Mouse (Mus musculus): ENCODE data around the gene Gm3591.
"Not testable (repeated sequence)": the region's sequence is repeated elsewhere in the genome, so short reads cannot be mapped to it uniquely, and the experiment has no call there.

Gm3591 gene

DNA sequence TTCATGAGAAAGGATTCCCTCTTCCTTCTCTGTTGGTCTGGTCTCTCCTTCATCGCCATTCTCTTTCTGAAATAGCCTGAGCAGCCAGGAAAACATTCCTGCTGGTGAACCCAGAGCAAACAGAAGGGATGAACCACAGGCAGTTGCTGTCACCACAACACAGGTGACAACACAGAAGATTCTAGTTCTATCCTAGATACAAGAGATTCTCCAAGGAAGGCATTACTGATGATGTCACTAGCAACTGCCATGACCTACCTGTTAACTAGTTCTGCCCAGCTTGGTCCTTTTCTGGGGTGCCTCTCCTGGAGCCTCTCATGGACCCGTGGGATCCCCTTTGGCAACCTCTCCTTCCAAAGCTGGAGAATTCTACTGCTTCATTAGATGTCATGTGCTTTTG, at the start of gene Gm3591:
Gene Gm3591, minus strand, starts transcription at position 101 of the 400 bp plus-strand sequence.
- not testable (repeated sequence) for DNase-seq

DNA sequence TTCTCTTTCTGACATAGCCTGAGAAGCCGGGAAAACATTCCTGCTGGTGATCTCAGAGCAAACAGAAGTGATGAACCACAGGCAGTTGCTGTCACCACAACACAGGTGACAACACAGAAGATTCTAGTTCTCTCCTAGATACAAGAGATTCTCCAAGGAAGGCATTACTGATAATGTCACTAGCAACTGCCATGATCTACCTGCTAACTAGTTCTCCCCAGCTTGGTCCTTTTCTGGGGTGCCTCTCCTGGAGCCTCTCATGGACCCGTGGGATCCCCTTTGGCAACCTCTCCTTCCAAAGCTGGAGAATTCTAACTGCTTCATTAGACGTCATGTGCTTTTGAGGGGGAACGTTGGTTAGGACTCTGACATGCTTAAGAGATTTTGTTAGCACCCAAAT, 32.2 kb upstream of the Gm3591 start, which contains the start of gene Gm3594:
Gene Gm3594, minus strand, starts transcription at position 101 of the 400 bp plus-strand sequence.
- not testable (repeated sequence) for DNase-seq

DNA sequence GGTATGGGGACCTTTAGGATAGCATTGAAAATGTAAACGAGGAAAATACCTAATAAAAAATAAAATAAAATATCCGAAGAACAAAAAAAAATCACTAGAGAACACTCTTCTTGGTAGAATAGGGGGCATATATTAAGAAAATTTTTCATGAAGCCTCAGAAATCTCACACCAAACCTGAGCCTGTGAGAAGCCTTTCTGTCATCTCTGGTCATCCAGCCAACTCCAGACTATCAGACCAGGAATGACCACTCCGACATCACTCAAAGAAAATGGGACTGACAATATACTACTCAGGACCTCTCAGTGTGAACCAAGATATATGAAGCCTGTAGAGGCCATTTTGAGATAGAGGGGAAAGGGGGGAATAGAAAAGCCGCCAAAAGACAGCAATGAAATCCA, 28.5 kb upstream of the Gm3591 start:
- DNase-seq, result not testable (repeated sequence)

DNA sequence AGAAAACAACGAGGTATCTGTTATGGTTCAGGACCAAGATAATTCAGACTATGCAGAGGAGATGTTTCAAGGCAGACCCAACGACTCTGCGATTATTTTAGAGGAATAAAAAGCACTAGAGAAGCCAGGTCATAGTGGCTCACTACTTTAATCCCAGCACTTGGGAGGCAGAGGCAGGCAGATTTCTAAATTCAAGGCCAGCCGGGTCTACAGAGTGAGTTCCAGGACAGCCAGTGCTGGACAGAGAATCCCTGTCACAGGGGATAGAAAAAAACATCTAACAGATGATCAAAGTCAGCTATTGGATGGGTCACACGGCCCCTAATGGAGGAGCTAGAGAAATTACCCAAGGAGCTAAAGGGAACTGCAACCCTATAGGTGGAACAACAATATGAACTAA, 27.9 kb upstream of the Gm3591 start:
- DNase-seq, result not testable (repeated sequence)

DNA sequence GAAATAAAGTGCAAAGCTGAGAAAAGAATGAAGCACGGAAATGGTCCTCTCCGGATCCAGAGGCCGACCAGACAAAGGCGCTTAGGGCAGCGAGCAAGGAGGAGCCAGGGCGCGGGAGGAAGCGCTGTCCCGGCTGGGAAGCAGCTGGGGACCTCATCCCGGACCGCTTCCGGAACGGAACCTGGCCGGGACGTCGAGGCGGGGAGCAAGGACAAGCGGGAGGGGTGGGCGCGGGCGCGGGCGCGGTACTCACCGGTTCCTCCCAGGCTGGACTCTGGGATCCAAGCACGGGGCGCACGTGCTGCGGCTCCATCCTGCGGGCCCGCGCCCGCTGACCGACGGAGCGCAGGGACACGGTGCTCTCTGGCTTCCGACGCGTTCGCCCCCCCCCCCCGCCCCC, 14.5 kb upstream of the Gm3591 start:
- DNase-seq, result peak; percentile 1

DNA sequence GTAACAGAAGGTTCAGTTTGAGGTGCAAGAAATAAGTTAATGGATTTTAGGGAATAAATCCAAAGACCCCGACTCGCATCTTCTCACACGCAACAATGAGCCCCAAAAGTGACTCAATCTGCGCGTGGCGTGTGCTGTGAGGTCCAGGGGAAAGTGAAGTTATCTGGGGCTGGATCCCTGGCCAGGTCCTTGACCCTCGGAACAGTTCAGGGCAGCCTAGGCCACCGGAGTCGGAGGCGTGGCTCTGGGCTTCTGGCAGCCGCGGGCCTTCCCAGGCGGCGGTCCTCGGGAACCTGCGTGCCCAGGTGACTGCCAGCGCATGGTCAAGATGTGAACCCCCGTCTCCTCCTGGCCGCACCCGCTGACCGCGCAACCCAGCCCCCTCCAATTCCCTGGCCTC, 14.1 kb upstream of the Gm3591 start:
- DNase-seq, result not testable (repeated sequence)

DNA sequence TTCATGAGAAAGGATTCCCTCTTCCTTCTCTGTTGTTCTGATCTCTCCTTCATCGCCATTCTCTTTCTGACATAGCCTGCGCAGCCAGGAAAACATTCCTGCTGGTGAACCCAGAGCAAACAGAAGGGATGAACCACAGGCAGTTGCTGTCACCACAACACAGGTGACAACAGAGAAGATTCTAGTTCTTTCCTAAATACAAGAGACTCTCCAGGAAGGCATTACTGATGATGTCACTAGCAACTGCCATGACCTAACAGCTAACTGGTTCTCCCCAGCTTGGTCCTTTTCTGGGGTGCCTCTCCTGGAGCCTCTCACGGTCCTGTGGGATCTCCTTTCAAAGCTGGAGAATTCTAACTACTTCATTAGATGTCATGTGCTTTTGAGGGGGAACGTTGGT, 22.1 kb downstream of the Gm3591 start, which contains the start of gene Gm16440:
Gene Gm16440, minus strand, starts transcription at position 101 of the 400 bp plus-strand sequence.
- not testable (repeated sequence) for DNase-seq
